Mouse (Mus musculus) hindbrain, embryonic 16.5 days (tissue): ENCODE results near the gene Pparg. TPM values are rescaled to one million over a fixed set of nuclear protein-coding genes. Genes with fewer than 3 reads are reported as not detected.

ENCODE experiments used
- ATAC-seq: fragments of 200-750 bp; cut with Nextera tagmentation; 2 replicates; pipeline ENCODE4 v1.8.0; 2017; ENCODE audit warnings: moderate TSS enrichment, moderate library complexity
- H3K27ac ChIP-seq: fragments of 300-500 bp; sonication (generic); 2 replicates; pipeline ENCODE4 v1.5.1; 2014; ENCODE audit warnings: low read depth, mild to moderate bottlenecking, control low read depth, low read length, moderate library complexity
- H3K27me3 ChIP-seq: fragments of 300-500 bp; sonication (generic); replicated peaks from 2 replicates; pipeline ENCODE4 v1.6.1; 2014; ENCODE audit warnings: low read length; ENCODE audit not compliant: control insufficient read depth, insufficient read depth
- H3K36me3 ChIP-seq: fragments of 300-500 bp; sonication (generic); 2 replicates; pipeline ENCODE4 v1.6.1; 2014; ENCODE audit warnings: mild to moderate bottlenecking, low read length, moderate library complexity, mixed read lengths; ENCODE audit not compliant: control insufficient read depth, insufficient read depth
- H3K4me1 ChIP-seq: fragments of 300-500 bp; sonication (generic); 2 replicates; pipeline ENCODE4 v1.6.1; 2014; ENCODE audit warnings: low read depth, low read length; ENCODE audit not compliant: control insufficient read depth, insufficient read depth
- H3K4me2 ChIP-seq: fragments of 300-500 bp; sonication (generic); 2 replicates; pipeline ENCODE4 v1.6.1; 2014; ENCODE audit warnings: mild to moderate bottlenecking, low read length, control low read depth, moderate library complexity
- H3K4me3 ChIP-seq: fragments of 300-500 bp; sonication (generic); 2 replicates; pipeline ENCODE4 v1.5.1; 2014; ENCODE audit warnings: mild to moderate bottlenecking, low read length, control low read depth, moderate library complexity
- H3K9ac ChIP-seq: fragments of 300-500 bp; sonication (generic); 2 replicates; pipeline ENCODE4 v1.6.1; 2014; ENCODE audit warnings: low read depth, mild to moderate bottlenecking, control low read depth, low read length, moderate library complexity
- H3K9me3 ChIP-seq: fragments of 300-500 bp; sonication (generic); 2 replicates; pipeline ENCODE4 v1.6.1; 2014; ENCODE audit warnings: mild to moderate bottlenecking, low read length, moderate library complexity; ENCODE audit not compliant: control insufficient read depth
- WGBS: fragments of 180-500 bp; shearing (Covaris S2); extraction: QIAGEN DNeasy Blood & Tissue Kit; methylation state at CpG from one replicate; pipeline ENCODE4 v1.1.7; 2014; 5-methylcytosine and 5-hydroxymethylcytosine counted together
- polyA plus RNA-seq: library from polyadenylated mRNA; unstranded; fragments of >200 nt; fragmentation: Nextera tagmentation; extraction: Ambion mirVana; gene quantifications from 2 replicates; pipeline ENCODE4 v1.2.1, GENCODE M21; 2015

Pparg gene
- polyA plus RNA-seq, 1 experiment from 2014 or later = 0.41 TPM

GRCm38 (mm10) chr6:115504915-115505314, 144.2 kb downstream of the Pparg start:
- H3K9ac ChIP-seq = no peak overlapping the region
- no peaks in the 10 kb centered on the region for H3K36me3 ChIP-seq
- ATAC-seq = no peak
- no peak overlapping the region for H3K27ac ChIP-seq
- H3K27me3 ChIP-seq = no peaks in the 10 kb centered on the region
- peaks cover 3% of the 10 kb centered on the region; the same call in 1 of the 2 replicates for H3K9me3 ChIP-seq
- H3K4me2 ChIP-seq = no peak overlapping the region
- no peaks in the 10 kb centered on the region for H3K4me1 ChIP-seq
- H3K4me3 ChIP-seq = no peak overlapping the region
- WGBS = 86% methylated on average over 5 of the region's 5 CpGs

DNA sequence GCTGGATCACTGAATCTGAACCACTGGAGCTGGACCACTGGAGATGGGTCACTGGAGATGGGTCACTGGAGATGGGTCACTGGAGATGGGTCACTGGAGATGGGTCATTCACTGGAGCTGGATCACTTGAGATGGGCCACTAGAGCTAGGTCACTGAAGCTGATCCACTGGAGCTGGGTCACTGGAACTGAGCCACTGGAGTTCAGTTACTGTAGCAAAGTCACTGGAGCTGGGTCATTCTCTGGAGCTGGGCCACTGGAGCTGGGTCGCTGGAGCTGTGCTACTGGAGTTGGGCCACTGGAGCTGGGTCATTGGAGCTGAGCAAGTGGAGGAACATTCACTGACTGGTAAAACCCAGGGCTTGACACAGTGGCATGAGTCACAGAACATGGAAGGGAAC, 145.7 kb downstream of the Pparg start:
- Histone ChIP-seq H3K27ac (no peak overlapping the region), H3K36me3 (no peaks in the 10 kb centered on the region), H3K27me3 (no peaks in the 10 kb centered on the region)

GRCm38 (mm10) chr6:115511447-115511846, 150.7 kb downstream of the Pparg start:
- WGBS = 87% methylated on average over 3 of the region's 3 CpGs
- H3K4me3 ChIP-seq = no peak overlapping the region
- no peaks in the 10 kb centered on the region for H3K36me3 ChIP-seq
- no peak for ATAC-seq
- no peaks in the 10 kb centered on the region for H3K4me1 ChIP-seq
- H3K9me3 ChIP-seq = peaks cover 3% of the 10 kb centered on the region; the same call in 1 of the 2 replicates
- H3K9ac ChIP-seq = no peak overlapping the region
- no peak overlapping the region for H3K4me2 ChIP-seq
- no peaks in the 10 kb centered on the region for H3K27me3 ChIP-seq
- H3K27ac ChIP-seq = no peak overlapping the region

More for the DNA sequence above, 145.7 kb downstream of the Pparg start:
- ATAC-seq = no peak
- H3K4me2 ChIP-seq = no peak overlapping the region
- no peaks in the 10 kb centered on the region for H3K4me1 ChIP-seq
- 88% methylated on average over 1 of the region's 1 CpGs for WGBS
- H3K4me3 ChIP-seq = no peak overlapping the region
- H3K9ac ChIP-seq = no peak overlapping the region
- peaks cover 3% of the 10 kb centered on the region; the same call in 1 of the 2 replicates for H3K9me3 ChIP-seq

- no peak overlapping the region for H3K27ac ChIP-seq
- 96% methylated on average over 4 of the region's 4 CpGs for WGBS
Observed at GRCm38 (mm10) chr6:115513207-115513606, 152.5 kb downstream of the Pparg start.

DNA sequence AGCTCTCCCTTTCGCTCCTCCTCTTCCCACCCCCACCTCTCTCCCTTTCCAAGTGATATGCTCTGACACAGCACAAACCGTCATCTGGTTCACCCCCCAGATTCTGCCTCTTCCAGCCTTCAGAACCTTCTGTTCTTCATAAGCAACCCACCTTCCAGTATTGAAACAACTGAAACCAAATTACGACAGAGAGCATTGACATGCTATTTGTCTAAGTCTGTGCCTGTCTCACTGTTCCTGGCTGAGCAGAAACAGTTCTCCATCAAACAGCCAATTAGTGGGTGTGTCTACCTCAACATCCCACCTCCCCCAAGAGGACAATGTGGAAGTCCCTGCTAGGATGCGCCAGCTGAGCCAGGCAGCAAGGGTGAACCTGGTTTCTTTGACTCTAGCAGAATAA, 157.2 kb downstream of the Pparg start:
- H3K27ac ChIP-seq = no peak overlapping the region

More at GRCm38 (mm10) chr6:115513207-115513606, 152.5 kb downstream of the Pparg start:
- Histone ChIP-seq H3K9ac (no peak overlapping the region), H3K4me2 (no peak overlapping the region), H3K4me3 (no peak overlapping the region), H3K9me3 (peaks cover 2% of the 10 kb centered on the region; the same call in 1 of the 2 replicates), H3K4me1 (no peaks in the 10 kb centered on the region), H3K36me3 (no peaks in the 10 kb centered on the region), H3K27me3 (no peaks in the 10 kb centered on the region)
- no peak for ATAC-seq

GRCm38 (mm10) chr6:115518352-115518751, 157.6 kb downstream of the Pparg start:
- ATAC-seq = no peak
- Histone ChIP-seq H3K4me1 (no peaks in the 10 kb centered on the region), H3K4me2 (no peak overlapping the region), H3K9ac (no peak overlapping the region), H3K27me3 (no peaks in the 10 kb centered on the region), H3K36me3 (no peaks in the 10 kb centered on the region), H3K27ac (no peak overlapping the region), H3K9me3 (no peaks in the 10 kb centered on the region), H3K4me3 (no peak overlapping the region)
- 79% methylated on average over 2 of the region's 2 CpGs for WGBS

More for the DNA sequence above, 157.2 kb downstream of the Pparg start:
- ATAC-seq = no peak
- WGBS = 78% methylated on average over 4 of the region's 4 CpGs
- H3K27me3 ChIP-seq = no peaks in the 10 kb centered on the region
- H3K4me3 ChIP-seq = no peak overlapping the region
- H3K36me3 ChIP-seq = no peaks in the 10 kb centered on the region
- H3K9ac ChIP-seq = no peak overlapping the region
- no peaks in the 10 kb centered on the region for H3K4me1 ChIP-seq
- H3K4me2 ChIP-seq = no peak overlapping the region
- no peaks in the 10 kb centered on the region for H3K9me3 ChIP-seq

- no peak for ATAC-seq
- no peaks in the 10 kb centered on the region for H3K27me3 ChIP-seq
- H3K27ac ChIP-seq = no peak overlapping the region
- no peaks in the 10 kb centered on the region for H3K9me3 ChIP-seq
- 63% methylated on average over 12 of the region's 12 CpGs for WGBS
- no peak overlapping the region for H3K4me3 ChIP-seq
- H3K4me1 ChIP-seq = no peaks in the 10 kb centered on the region
- H3K36me3 ChIP-seq = no peaks in the 10 kb centered on the region
- no peak overlapping the region for H3K4me2 ChIP-seq
- no peak overlapping the region for H3K9ac ChIP-seq
Observed at GRCm38 (mm10) chr6:115519275-115519699, 158.5 kb downstream of the Pparg start.

DNA sequence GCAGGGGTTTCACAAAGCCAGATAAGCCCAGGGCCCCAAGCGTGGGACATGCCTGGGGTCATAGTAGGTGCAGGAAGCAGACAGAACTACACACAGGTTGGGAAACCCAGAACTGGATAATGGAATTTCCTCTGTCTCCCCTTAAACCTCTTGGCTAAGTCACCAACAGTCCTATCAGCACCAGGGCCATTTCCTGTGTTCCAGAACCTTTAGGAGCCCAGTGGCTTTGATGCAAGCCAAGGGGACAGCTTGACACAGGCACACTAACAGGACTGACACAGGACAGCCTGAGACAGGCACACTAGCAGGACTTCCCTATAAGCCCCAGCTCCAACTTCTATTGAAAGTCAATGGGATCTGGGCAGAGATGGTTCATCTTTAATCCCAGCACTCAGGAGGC, 161.2 kb downstream of the Pparg start:
- H3K36me3 ChIP-seq = no peaks in the 10 kb centered on the region
- no peak overlapping the region for H3K4me2 ChIP-seq
- H3K9ac ChIP-seq = no peak overlapping the region
- no peak for ATAC-seq
- no peak overlapping the region for H3K27ac ChIP-seq
- H3K4me3 ChIP-seq = no peak overlapping the region
- 89% methylated on average over 1 of the region's 1 CpGs for WGBS
- H3K9me3 ChIP-seq = no peaks in the 10 kb centered on the region
- no peaks in the 10 kb centered on the region for H3K4me1 ChIP-seq
- H3K27me3 ChIP-seq = no peaks in the 10 kb centered on the region

DNA sequence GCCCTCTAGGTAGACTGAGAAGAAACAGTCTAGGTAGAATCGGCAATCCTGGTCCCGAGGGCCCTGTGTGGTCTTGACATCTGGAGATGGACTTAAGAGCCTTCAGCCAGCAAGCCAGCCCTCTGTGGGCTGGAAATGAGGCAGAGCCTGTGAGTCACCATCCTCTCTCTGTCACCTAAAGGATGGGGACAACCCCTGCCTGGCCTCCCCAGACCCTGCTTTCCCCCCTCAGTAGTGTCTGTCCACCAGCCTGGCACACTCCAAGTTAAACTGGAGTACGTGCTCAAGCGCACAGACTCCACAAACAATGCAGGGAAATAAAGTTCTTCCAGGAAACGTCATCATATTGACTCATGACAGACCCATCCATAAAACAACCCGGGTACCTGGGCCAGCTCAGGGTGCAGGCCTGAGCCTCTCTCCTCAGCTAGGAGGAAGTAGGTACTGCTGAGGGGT, 162.0 kb downstream of the Pparg start:
- ATAC-seq = no peak
- no peaks in the 10 kb centered on the region for H3K27me3 ChIP-seq
- no peak overlapping the region for H3K27ac ChIP-seq
- no peaks in the 10 kb centered on the region for H3K9me3 ChIP-seq
- H3K4me2 ChIP-seq = no peak overlapping the region
- H3K9ac ChIP-seq = no peak overlapping the region
- H3K36me3 ChIP-seq = no peaks in the 10 kb centered on the region
- no peaks in the 10 kb centered on the region for H3K4me1 ChIP-seq
- 81% methylated on average over 6 of the region's 6 CpGs for WGBS
- H3K4me3 ChIP-seq = no peak overlapping the region

DNA sequence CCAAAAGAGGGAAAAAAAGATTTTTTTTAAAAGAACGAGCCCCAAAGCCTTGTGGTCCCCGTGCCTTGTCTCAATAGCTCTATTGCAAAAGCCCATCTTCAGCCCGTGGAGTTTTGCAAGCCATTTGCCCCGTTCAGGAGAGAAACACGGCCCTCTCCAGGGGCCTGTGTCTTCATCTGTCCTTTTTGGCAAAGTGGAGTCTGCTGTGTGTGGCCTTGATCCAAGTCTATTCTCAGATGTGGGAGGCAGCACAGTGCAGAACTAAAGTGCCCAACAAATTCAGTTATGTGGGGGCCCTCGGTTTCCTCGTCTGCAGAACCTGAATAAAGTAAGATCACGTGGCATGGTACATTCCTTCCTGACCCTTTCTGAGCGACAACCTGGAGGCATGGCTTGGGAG, 162.4 kb downstream of the Pparg start:
- H3K9me3 ChIP-seq = no peaks in the 10 kb centered on the region
- no peak overlapping the region for H3K9ac ChIP-seq
- H3K4me3 ChIP-seq = no peak overlapping the region
- no peak overlapping the region for H3K4me2 ChIP-seq
- ATAC-seq = no peak
- 61% methylated on average over 9 of the region's 9 CpGs for WGBS
- no peaks in the 10 kb centered on the region for H3K4me1 ChIP-seq
- H3K36me3 ChIP-seq = no peaks in the 10 kb centered on the region
- no peak overlapping the region for H3K27ac ChIP-seq
- H3K27me3 ChIP-seq = no peaks in the 10 kb centered on the region
